Mouse (Mus musculus): ENCODE results near the gene Tmem41a.

DNA sequence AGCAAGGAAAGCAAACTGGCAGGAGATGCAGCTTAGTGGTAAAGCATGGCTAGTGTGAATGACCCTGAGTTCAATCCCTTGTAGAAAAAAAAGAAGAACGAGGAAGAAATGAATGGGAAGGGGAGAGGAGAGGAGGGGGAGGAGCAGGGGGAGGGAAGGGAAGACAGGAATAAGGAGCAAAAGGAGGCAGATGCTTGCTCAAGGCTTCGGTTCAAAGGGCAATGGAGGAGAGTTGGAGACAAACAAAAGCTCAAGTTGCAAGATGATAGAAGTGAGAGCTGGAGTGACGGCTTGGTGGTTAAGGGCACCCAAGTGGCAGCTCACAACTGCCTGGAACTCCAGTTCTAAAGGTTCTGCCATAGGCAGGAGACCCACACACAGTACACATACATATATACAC is 38.8 kb upstream of the Tmem41a start:
- TF ChIP-seq CTCF (conservative IDR thresholded peaks at IDR 0.05 in 1 of 2, IDR thresholded peaks at IDR 0.05 in 1 of 2; ENCODE audit: low read depth in 2 of 2, low read length in 2 of 2), result no peak
- TF ChIP-seq POLR2AphosphoS2 (IDR thresholded peaks at IDR 0.05; ENCODE audit: low read depth, low read length), result no peak
- TF ChIP-seq POLR2A (IDR thresholded peaks at IDR 0.05; ENCODE audit: low read depth, low read length), result no peak
- no peak for TF ChIP-seq EP300 (IDR thresholded peaks at IDR 0.05; ENCODE audit: low read length)
- no peak for TF ChIP-seq MYC (IDR thresholded peaks at IDR 0.05; ENCODE audit: low read depth, low read length)
